Mouse (Mus musculus) ovary, postnatal 10 days (tissue): ENCODE data around the gene Gm10840.

Experiments used
- DNase-seq: peaks from one replicate; pipeline ENCODE4 v3.0.0; 2022; ENCODE audit warnings: low spot score

The Gm10840 gene

GRCm38 (mm10) chr11:106159921-106160840 is 469 bp upstream of the Gm10840 start:
- DNase-seq: peak; percentile 58

- DNase-seq: no peak
Observed at GRCm38 (mm10) chr11:106162237-106162636, 1.6 kb downstream of the Gm10840 start.

GRCm38 (mm10) chr11:106163546-106163945 is 2.9 kb downstream of the Gm10840 start:
- no peak for DNase-seq

GRCm38 (mm10) chr11:106164601-106165180 is 4.0 kb downstream of the Gm10840 start:
- DNase-seq: no peak

GRCm38 (mm10) chr11:106167435-106167834 is 6.8 kb downstream of the Gm10840 start:
- no peak for DNase-seq

GRCm38 (mm10) chr11:106170807-106171206 is 10.2 kb downstream of the Gm10840 start:
- no peak for DNase-seq

- DNase-seq: no peak
Observed at GRCm38 (mm10) chr11:106173228-106173627, 12.6 kb downstream of the Gm10840 start.

- DNase-seq: no peak
Observed at GRCm38 (mm10) chr11:106174372-106174771, 13.7 kb downstream of the Gm10840 start.

- no peak for DNase-seq
Observed at GRCm38 (mm10) chr11:106175081-106175480, 14.4 kb downstream of the Gm10840 start.

- no peak for DNase-seq
Observed at GRCm38 (mm10) chr11:106176372-106176771, 15.7 kb downstream of the Gm10840 start.

- no peak for DNase-seq
Observed at GRCm38 (mm10) chr11:106178036-106178782, 17.6 kb downstream of the Gm10840 start.

GRCm38 (mm10) chr11:106179711-106180448 is 19.2 kb downstream of the Gm10840 start:
- no peak for DNase-seq

GRCm38 (mm10) chr11:106180449-106180801 is 19.8 kb downstream of the Gm10840 start:
- no peak for DNase-seq

- no peak for DNase-seq
Observed at GRCm38 (mm10) chr11:106187326-106187725, 26.7 kb downstream of the Gm10840 start.

- DNase-seq: no peak
Observed at GRCm38 (mm10) chr11:106191716-106192115, 31.1 kb downstream of the Gm10840 start.

GRCm38 (mm10) chr11:106192241-106192640 is 31.6 kb downstream of the Gm10840 start:
- DNase-seq: no peak

- no peak for DNase-seq
Observed at GRCm38 (mm10) chr11:106192657-106193370, 32.2 kb downstream of the Gm10840 start.

- DNase-seq: peak; percentile 92
Observed at GRCm38 (mm10) chr11:106193371-106194154, 32.9 kb downstream of the Gm10840 start.

- DNase-seq: no peak
Observed at GRCm38 (mm10) chr11:106194155-106194541, 33.5 kb downstream of the Gm10840 start.

- no peak for DNase-seq
Observed at GRCm38 (mm10) chr11:106194891-106195290, 34.2 kb downstream of the Gm10840 start.

GRCm38 (mm10) chr11:106195341-106195740 is 34.7 kb downstream of the Gm10840 start:
- DNase-seq: no peak
